10 mouse cellular contexts compared by ENCODE assay signal in genomic region chr16:75877170-75877569, GRCm38 (mm10).
DNase-seq lines count a peak whose midpoint lies in the region; ATAC-seq and TF ChIP-seq lines count a peak whose summit lies in the region.
"Had no signal": no experiment of that assay in that cellular context is flagged by ENCODE, and none has a peak within 500 bp of the region (broad histone marks: within the 10 kb centered on the region; RNA-seq: fewer than 3 reads in every experiment).

No protein-coding gene starts in this region.

- no peak overlapping the region for H3K9ac ChIP-seq in heart, embryonic 12.5 days
- no peak overlapping the region for H3K9ac ChIP-seq in lung, embryonic 14.5 days
- H3K9ac ChIP-seq in midbrain, embryonic 14.5 days (replicated peaks; ENCODE audit: low read length), result no peak overlapping the region

- no peak overlapping the region for H3K27ac ChIP-seq in heart, embryonic 12.5 days (ENCODE audit: poor library complexity, severe bottlenecking)
- no peak overlapping the region for H3K27ac ChIP-seq in lung, embryonic 14.5 days (ENCODE audit: low read depth)
- no peak overlapping the region for H3K27ac ChIP-seq in midbrain, embryonic 14.5 days (replicated peaks; ENCODE audit: low read depth, low read length)
- H3K27ac ChIP-seq: forebrain, embryonic 10.5 days had no signal

- H3K9me3 ChIP-seq in heart, embryonic 12.5 days (replicated peaks), result no peaks in the 10 kb centered on the region
- no peaks in the 10 kb centered on the region for H3K9me3 ChIP-seq in lung, embryonic 14.5 days (ENCODE audit: low read depth, low read length)
- H3K9me3 ChIP-seq in midbrain, embryonic 14.5 days (ENCODE audit: control insufficient read depth, low read length), result no peaks in the 10 kb centered on the region
- H3K9me3 ChIP-seq: forebrain, embryonic 10.5 days had no signal

- no peak overlapping the region for H3K4me3 ChIP-seq in heart, embryonic 12.5 days
- no peak overlapping the region for H3K4me3 ChIP-seq in lung, embryonic 14.5 days (ENCODE audit: low read depth, low read length)
- H3K4me3 ChIP-seq in midbrain, embryonic 14.5 days (replicated peaks; ENCODE audit: low read depth, low read length), result no peak overlapping the region
- H3K4me3 ChIP-seq: forebrain, embryonic 10.5 days; myocyte had no signal

- no peaks in the 10 kb centered on the region for H3K27me3 ChIP-seq in heart, embryonic 12.5 days (replicated peaks)
- no peaks in the 10 kb centered on the region for H3K27me3 ChIP-seq in lung, embryonic 14.5 days (ENCODE audit: insufficient read depth, low read length)
- no peaks in the 10 kb centered on the region for H3K27me3 ChIP-seq in midbrain, embryonic 14.5 days (ENCODE audit: control insufficient read depth, insufficient read depth, low read length)

- peaks cover 4% of the 10 kb centered on the region; the same call in 1 of the 2 replicates for H3K4me1 ChIP-seq in heart, embryonic 12.5 days (replicated peaks)
- no peaks in the 10 kb centered on the region for H3K4me1 ChIP-seq in lung, embryonic 14.5 days (ENCODE audit: insufficient read depth)
- 0 out of 2 replicates have a peak, but pooled peaks cover 2% of the 10 kb centered on the region for H3K4me1 ChIP-seq in midbrain, embryonic 14.5 days (ENCODE audit: control insufficient read depth, insufficient read depth, low read length)
- H3K4me1 ChIP-seq: forebrain, embryonic 10.5 days had no signal

- no peak for ATAC-seq in heart, embryonic 12.5 days (ENCODE audit: insufficient number of reproducible peaks, low FRiP score)
- no peak for ATAC-seq in lung, embryonic 14.5 days (ENCODE audit: insufficient read depth)
- ATAC-seq in midbrain, embryonic 14.5 days (ENCODE audit: low FRiP score, low TSS enrichment), result no peak

- no peaks in the 10 kb centered on the region for H3K36me3 ChIP-seq in heart, embryonic 12.5 days
- H3K36me3 ChIP-seq in lung, embryonic 14.5 days (ENCODE audit: insufficient read depth), result no peaks in the 10 kb centered on the region
- no peaks in the 10 kb centered on the region for H3K36me3 ChIP-seq in midbrain, embryonic 14.5 days (ENCODE audit: control insufficient read depth, insufficient read depth, low read length)
- H3K36me3 ChIP-seq: forebrain, embryonic 10.5 days had no signal

- peak; percentile 94 for DNase-seq in heart, adult 11 months
- peak; percentile 52 for DNase-seq in 3T3-L1 (ENCODE audit: low read depth, low spot score)
- peak; percentile 2 to 8 for DNase-seq in adrenal gland, postnatal 36 days
- peak; percentile 39 for DNase-seq in lung, embryonic 14.5 days
- DNase-seq in gastrocnemius, adult 18-20 months (ENCODE audit: low spot score), result no peak
- no peak for DNase-seq in midbrain, embryonic 14.5 days
- no peak for DNase-seq in cerebellum, adult 11 months

- 48% methylated on average over 3 of the region's 3 CpGs for WGBS in heart, embryonic 12.5 days
- 10% methylated on average over 3 of the region's 3 CpGs for WGBS in lung, embryonic 14.5 days
- 88% methylated on average over 3 of the region's 3 CpGs for WGBS in midbrain, embryonic 14.5 days

- no peak for TF ChIP-seq CTCF in lung, embryonic 14.5 days (IDR thresholded peaks at IDR 0.05; ENCODE audit: low read depth)

- no peak overlapping the region for H3K4me2 ChIP-seq in heart, embryonic 12.5 days
- no peak overlapping the region for H3K4me2 ChIP-seq in lung, embryonic 14.5 days
- no peak overlapping the region for H3K4me2 ChIP-seq in midbrain, embryonic 14.5 days (ENCODE audit: low read length)

Comparison
In these comparisons a context has a peak if more than half of its experiments do, and no peak if none do; other contexts are left out.
1. DNase-seq: peak in heart, adult 11 months (single experiment), 3T3-L1 (single experiment), adrenal gland, postnatal 36 days (2 of 2) and lung, embryonic 14.5 days (single experiment); none in gastrocnemius, adult 18-20 months (single experiment), midbrain, embryonic 14.5 days (single experiment) and cerebellum, adult 11 months (single experiment).